Mouse (Mus musculus) midbrain, embryonic 10.5 days (tissue): Measurements from ENCODE around the gene Gstm5. TPM values are rescaled to one million over a fixed set of nuclear protein-coding genes. Genes with fewer than 3 reads are reported as not detected.
"Not testable (repeated sequence)": the region's sequence is repeated elsewhere in the genome, so short reads cannot be mapped to it uniquely, and the experiment has no call there.

Experiments
- DNase-seq: peaks from one replicate; pipeline ENCODE4 v3.0.0-alpha.2; 2017; ENCODE audit warnings: low spot score
- H3K27ac ChIP-seq: fragments of 300-500 bp; sonication (generic); replicated peaks from 2 replicates; pipeline ENCODE4 v1.5.1; 2016; ENCODE audit warnings: mild to moderate bottlenecking
- H3K27me3 ChIP-seq: fragments of 300-500 bp; sonication (generic); 2 replicates; pipeline ENCODE4 v1.6.1; 2016; ENCODE audit warnings: low read depth, mild to moderate bottlenecking; ENCODE audit not compliant: poor library complexity, severe bottlenecking
- H3K36me3 ChIP-seq: fragments of 300-500 bp; sonication (generic); 2 replicates; pipeline ENCODE4 v1.6.1; 2016; ENCODE audit warnings: mild to moderate bottlenecking, moderate library complexity
- H3K4me1 ChIP-seq: fragments of 300-500 bp; sonication (generic); 2 replicates; pipeline ENCODE4 v1.6.1; 2016
- H3K4me3 ChIP-seq: fragments of 300-500 bp; sonication (generic); 2 replicates; pipeline ENCODE4 v1.5.1; 2016; ENCODE audit warnings: mild to moderate bottlenecking, moderate library complexity
- H3K9me3 ChIP-seq: fragments of 300-500 bp; sonication (generic); replicated peaks from 2 replicates; pipeline ENCODE4 v1.6.1; 2016; ENCODE audit warnings: mild to moderate bottlenecking
- WGBS: fragments of 180-500 bp; shearing (Covaris S2); methylation state at CpG from one replicate; pipeline ENCODE4 v1.1.7; 2016; 5-methylcytosine and 5-hydroxymethylcytosine counted together
- polyA plus RNA-seq: library from polyadenylated mRNA; unstranded; fragments of >200 nt; fragmentation: Nextera tagmentation; extraction: Ambion mirVana; gene quantifications from 2 replicates; pipeline ENCODE4 v1.2.1, GENCODE M21; 2016

The Gstm5 gene
- polyA plus RNA-seq, 1 experiment from 2014 or later = 240 TPM

DNA sequence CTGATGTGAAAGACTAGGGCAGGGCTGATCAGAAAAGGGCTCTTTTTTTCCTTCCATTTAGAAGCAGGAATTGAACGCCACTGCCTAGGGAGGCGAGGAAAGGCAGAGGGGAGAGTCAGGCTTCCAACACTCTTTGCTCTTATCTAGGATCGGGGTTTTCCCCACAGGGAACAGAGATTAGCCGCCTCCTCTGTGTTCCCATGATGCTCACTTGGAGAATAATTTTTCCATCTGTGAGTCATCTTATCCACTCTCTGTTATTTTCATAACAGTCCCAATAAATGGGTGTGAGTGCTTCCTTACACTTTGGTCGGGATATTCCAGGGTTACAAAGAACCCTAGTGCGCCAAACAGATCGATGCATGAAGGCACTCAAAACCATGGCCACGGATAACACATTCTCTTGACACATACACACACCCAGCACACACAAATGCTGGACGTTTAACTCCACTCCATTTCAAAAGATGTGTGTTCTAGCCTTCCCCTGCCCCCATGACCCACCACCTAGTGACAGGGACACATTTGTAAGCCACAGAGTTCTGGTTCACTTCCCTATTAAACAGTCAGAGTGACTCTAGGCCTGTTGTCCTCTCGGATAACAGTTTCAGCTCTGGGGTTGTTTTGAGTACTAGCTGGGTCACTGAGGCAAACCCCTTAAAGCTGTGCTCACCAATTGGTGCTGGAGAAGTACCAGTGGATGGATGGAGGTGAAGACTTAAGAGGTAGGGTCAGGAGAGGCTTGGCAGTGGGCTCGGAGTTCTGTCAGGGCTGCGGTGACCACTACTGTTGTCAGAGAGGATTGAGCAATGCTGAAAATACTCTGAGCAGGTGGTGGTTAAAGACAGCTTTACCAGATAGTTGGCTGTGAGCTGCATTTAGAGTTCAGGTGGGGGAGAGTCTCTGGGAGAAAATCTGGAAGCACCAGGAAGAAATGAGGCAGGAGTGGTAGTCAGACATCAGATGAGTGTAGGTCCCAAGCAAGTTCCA lies 17.6 kb upstream of the Gstm5 start:
- H3K4me3 ChIP-seq = no peak overlapping the region
- H3K36me3 ChIP-seq = no peaks in the 10 kb centered on the region
- no peaks in the 10 kb centered on the region for H3K27me3 ChIP-seq
- no peak for DNase-seq
- WGBS = 84% methylated on average over 12 of the region's 12 CpGs
- H3K27ac ChIP-seq = no peak overlapping the region
- H3K9me3 ChIP-seq = no peaks in the 10 kb centered on the region
- H3K4me1 ChIP-seq = peaks cover 6% of the 10 kb centered on the region

DNA sequence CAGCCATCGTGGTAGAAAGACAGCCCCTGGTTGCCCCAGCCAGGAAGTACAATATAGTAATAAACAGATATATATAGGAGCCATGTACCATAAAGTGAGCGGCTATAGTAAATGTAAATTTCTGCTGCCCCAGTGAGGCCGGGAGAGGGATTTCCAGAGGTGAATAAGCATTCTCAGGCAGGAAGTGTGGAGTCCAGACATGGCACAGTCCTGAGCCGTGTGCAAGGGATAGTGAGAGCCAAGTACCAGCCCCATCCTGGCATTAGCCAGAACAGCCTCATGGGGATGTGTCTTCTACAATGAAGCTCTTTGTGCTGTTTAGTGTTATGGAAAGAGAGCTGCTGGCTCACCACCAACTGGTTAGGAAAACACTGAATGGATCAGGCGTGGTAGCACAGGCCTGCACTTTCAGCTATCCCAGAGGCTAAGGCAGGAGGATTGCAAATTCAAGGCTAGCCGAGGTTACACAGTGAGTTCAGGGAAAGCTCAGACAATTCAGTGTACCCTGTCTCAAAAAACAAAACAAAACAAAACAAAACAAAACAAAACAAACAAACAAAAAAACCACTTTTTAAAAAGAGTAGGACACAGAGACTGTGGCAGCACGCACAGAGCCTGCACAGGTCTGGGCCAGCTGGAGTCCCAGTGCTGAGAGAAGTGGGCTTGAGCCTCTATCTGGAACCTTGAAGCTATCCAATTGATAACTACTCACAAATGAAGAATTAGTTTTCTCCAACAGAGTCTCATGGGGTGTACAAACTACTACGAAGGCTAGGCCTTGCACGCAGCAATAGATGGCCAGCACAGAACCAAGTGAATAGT lies 7.7 kb upstream of the Gstm5 start:
- DNase-seq = no peak
- no peak overlapping the region for H3K27ac ChIP-seq
- 92% methylated on average over 9 of the region's 9 CpGs for WGBS
- H3K4me3 ChIP-seq = no peak overlapping the region
- no peaks in the 10 kb centered on the region for H3K9me3 ChIP-seq
- H3K36me3 ChIP-seq = no peaks in the 10 kb centered on the region; the same call in 1 of the 2 replicates
- no peaks in the 10 kb centered on the region for H3K27me3 ChIP-seq
- H3K4me1 ChIP-seq = no peaks in the 10 kb centered on the region

DNA sequence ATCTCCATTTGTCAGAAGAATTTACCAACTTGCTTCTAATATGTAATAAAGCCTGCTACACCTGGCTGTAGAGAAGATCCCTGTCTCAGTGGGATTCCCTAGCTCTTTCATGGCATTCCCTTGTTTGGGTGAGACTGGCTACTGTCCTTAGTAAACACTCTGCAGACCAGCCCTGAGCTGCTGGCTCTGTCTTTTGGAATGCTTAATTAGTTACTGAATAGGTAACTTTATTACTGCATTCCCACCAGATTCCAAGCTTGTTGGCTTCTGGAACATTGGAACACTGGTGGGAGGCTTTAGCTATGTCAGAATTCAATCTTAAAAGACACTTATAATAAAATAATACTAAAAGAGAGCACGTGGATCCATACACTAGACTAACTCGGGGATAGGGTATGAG lies 6.4 kb upstream of the Gstm5 start:
- DNase-seq, H3K27me3 ChIP-seq, H3K27ac ChIP-seq, H3K4me1 ChIP-seq, H3K4me3 ChIP-seq, H3K36me3 ChIP-seq, H3K9me3 ChIP-seq: not testable (repeated sequence)
- 83% methylated on average over 2 of the region's 2 CpGs for WGBS

GRCm38 (mm10) chr3:107895194-107895719 lies 364 bp upstream of the Gstm5 start:
- Histone ChIP-seq H3K36me3 (peaks cover 29% of the 10 kb centered on the region), H3K27ac (peak overlapping the region; percentile 92), H3K4me1 (peaks cover 14% of the 10 kb centered on the region), H3K27me3 (no peaks in the 10 kb centered on the region), H3K9me3 (no peaks in the 10 kb centered on the region), H3K4me3 (peak overlapping the region; percentile 65)
- 16% methylated on average over 6 of the region's 6 CpGs for WGBS
- DNase-seq = no peak

- H3K36me3 ChIP-seq = peaks cover 29% of the 10 kb centered on the region
- WGBS = 92% methylated on average over 13 of the region's 13 CpGs
- H3K4me3 ChIP-seq = no peak overlapping the region
- peaks cover 18% of the 10 kb centered on the region for H3K4me1 ChIP-seq
- H3K27ac ChIP-seq = no peak overlapping the region
- H3K27me3 ChIP-seq = no peaks in the 10 kb centered on the region
- H3K9me3 ChIP-seq = no peaks in the 10 kb centered on the region
- DNase-seq = no peak
Observed at GRCm38 (mm10) chr3:107898691-107899090, 3.1 kb downstream of the Gstm5 start.

DNA sequence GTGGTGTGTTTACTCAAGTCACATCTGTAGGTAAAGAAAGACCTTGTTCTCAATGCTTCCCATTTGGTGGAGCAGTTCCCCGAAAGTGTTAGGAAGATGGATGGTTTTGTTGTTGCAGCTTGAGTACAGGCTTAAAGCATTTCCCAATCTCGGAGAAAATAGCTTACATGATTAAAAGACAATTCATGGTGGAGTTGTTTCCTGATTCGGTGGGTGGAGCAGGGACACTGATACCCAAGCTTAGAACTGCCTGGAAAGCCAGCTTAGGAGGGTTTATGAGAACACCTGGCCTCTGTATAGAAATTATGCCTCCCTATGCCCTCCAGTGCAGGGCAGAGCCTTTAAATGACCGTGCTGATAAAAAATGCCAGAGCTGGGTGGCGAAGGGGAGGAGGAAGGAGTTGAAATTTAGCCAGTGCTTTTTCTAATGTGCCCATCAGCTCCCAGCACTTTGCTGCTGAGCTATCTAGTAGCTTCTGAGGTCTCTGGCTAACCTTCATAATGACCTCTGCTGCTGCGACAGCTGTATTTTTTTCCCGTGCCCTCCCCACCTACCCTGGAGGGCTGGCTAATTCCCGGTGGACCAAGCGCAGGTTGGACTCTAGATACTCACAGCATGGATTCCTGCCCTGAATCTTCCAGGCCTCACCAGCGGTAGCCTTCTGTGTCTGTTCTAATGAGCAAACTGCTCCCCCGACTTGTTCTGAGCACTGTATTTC lies 5.5 kb downstream of the Gstm5 start:
- Histone ChIP-seq H3K9me3 (no peaks in the 10 kb centered on the region), H3K36me3 (peaks cover 29% of the 10 kb centered on the region), H3K4me3 (no peak overlapping the region), H3K27ac (no peak overlapping the region), H3K4me1 (peaks cover 13% of the 10 kb centered on the region), H3K27me3 (no peaks in the 10 kb centered on the region)
- DNase-seq = no peak
- WGBS = 75% methylated on average over 11 of the region's 11 CpGs

GRCm38 (mm10) chr3:107905942-107906341 lies 10.3 kb downstream of the Gstm5 start:
- H3K27me3 ChIP-seq = no peaks in the 10 kb centered on the region

GRCm38 (mm10) chr3:107916674-107917073 lies 21.1 kb downstream of the Gstm5 start:
- H3K27me3 ChIP-seq = no peaks in the 10 kb centered on the region
- H3K36me3 ChIP-seq = no peaks in the 10 kb centered on the region
- DNase-seq = no peak
- H3K4me3 ChIP-seq = no peak overlapping the region
- 83% methylated on average over 15 of the region's 15 CpGs for WGBS
- no peak overlapping the region for H3K27ac ChIP-seq
- no peaks in the 10 kb centered on the region for H3K9me3 ChIP-seq
- H3K4me1 ChIP-seq = no peaks in the 10 kb centered on the region

More at GRCm38 (mm10) chr3:107905942-107906341, 10.3 kb downstream of the Gstm5 start:
- no peak overlapping the region for H3K4me3 ChIP-seq
- H3K9me3 ChIP-seq = no peaks in the 10 kb centered on the region
- no peak for DNase-seq
- 0 out of 2 replicates have a peak, but pooled peaks cover 9% of the 10 kb centered on the region for H3K4me1 ChIP-seq
- H3K36me3 ChIP-seq = no peaks in the 10 kb centered on the region
- 65% methylated on average over 6 of the region's 6 CpGs for WGBS
- H3K27ac ChIP-seq = no peak overlapping the region

GRCm38 (mm10) chr3:107917097-107917496 lies 21.5 kb downstream of the Gstm5 start:
- Histone ChIP-seq H3K27me3 (no peaks in the 10 kb centered on the region), H3K9me3 (no peaks in the 10 kb centered on the region), H3K4me1 (no peaks in the 10 kb centered on the region), H3K4me3 (no peak overlapping the region), H3K27ac (no peak overlapping the region), H3K36me3 (no peaks in the 10 kb centered on the region)
- DNase-seq = no peak
- WGBS = 78% methylated on average over 3 of the region's 3 CpGs

DNA sequence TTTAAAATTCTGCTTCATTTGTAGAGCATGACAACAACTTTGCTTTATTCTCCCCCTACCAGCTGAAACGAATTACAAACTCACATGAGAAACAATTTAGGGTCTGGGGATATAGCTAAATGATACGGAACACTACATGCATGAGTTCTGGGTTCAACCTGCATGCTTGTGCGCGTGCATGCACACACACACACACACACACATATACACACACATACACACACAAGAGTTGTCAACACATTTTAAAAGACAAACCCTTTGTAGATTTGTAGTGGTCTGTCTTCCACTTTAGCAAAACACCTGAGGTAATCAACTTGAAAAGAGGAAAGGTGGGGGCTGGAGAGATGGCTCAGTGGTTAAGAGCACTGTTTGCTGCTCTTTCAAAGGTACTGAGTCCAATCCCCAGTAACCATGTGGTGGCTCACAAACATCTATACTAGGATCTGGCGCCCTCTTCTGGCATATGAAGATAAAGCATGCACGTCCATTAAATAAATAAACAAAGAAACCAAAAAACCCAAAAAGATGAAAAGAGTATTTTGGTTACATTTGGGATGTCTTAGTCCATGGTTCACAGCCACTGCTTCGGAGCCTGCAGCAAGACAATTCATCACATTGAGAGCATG lies 22.3 kb downstream of the Gstm5 start:
- 59% methylated on average over 7 of the region's 7 CpGs for WGBS
- no peaks in the 10 kb centered on the region for H3K27me3 ChIP-seq
- peak; percentile 47 for DNase-seq

GRCm38 (mm10) chr3:107920348-107920747 lies 24.7 kb downstream of the Gstm5 start:
- DNase-seq = no peak
- WGBS = 94% methylated on average over 5 of the region's 5 CpGs

More for the DNA sequence above, 22.3 kb downstream of the Gstm5 start:
- Histone ChIP-seq H3K27ac (no peak overlapping the region), H3K4me3 (no peak overlapping the region), H3K4me1 (no peaks in the 10 kb centered on the region), H3K9me3 (no peaks in the 10 kb centered on the region), H3K36me3 (no peaks in the 10 kb centered on the region)

GRCm38 (mm10) chr3:107925335-107925734 lies 29.7 kb downstream of the Gstm5 start:
- Histone ChIP-seq H3K36me3 (no peaks in the 10 kb centered on the region), H3K27ac (no peak overlapping the region), H3K27me3 (no peaks in the 10 kb centered on the region), H3K4me3 (no peak overlapping the region), H3K9me3 (no peaks in the 10 kb centered on the region), H3K4me1 (peaks cover 8% of the 10 kb centered on the region; the same call in 1 of the 2 replicates)
- DNase-seq = no peak
- WGBS = 92% methylated on average over 3 of the region's 3 CpGs

More at GRCm38 (mm10) chr3:107920348-107920747, 24.7 kb downstream of the Gstm5 start:
- H3K27me3 ChIP-seq = no peaks in the 10 kb centered on the region
- no peak overlapping the region for H3K4me3 ChIP-seq
- no peaks in the 10 kb centered on the region for H3K9me3 ChIP-seq
- H3K27ac ChIP-seq = no peak overlapping the region
- H3K36me3 ChIP-seq = no peaks in the 10 kb centered on the region
- H3K4me1 ChIP-seq = no peaks in the 10 kb centered on the region
